Mouse (Mus musculus): ENCODE data around the gene Zfp599.
"Not testable (repeated sequence)": the region's sequence is repeated elsewhere in the genome, so short reads cannot be mapped to it uniquely, and the experiment has no call there.

Zfp599 gene

GRCm38 (mm10) chr9:22259184-22260091, at the start of gene Zfp599:
Gene Zfp599 (minus strand): TSS chr9:22259895.
- peak; percentile 66 for DNase-seq (ENCODE audit: low read depth, low spot score)

GRCm38 (mm10) chr9:22307920-22308262, 48.2 kb upstream of the Zfp599 start:
- DNase-seq (ENCODE audit: low read depth, low spot score) = not testable (repeated sequence)

DNA sequence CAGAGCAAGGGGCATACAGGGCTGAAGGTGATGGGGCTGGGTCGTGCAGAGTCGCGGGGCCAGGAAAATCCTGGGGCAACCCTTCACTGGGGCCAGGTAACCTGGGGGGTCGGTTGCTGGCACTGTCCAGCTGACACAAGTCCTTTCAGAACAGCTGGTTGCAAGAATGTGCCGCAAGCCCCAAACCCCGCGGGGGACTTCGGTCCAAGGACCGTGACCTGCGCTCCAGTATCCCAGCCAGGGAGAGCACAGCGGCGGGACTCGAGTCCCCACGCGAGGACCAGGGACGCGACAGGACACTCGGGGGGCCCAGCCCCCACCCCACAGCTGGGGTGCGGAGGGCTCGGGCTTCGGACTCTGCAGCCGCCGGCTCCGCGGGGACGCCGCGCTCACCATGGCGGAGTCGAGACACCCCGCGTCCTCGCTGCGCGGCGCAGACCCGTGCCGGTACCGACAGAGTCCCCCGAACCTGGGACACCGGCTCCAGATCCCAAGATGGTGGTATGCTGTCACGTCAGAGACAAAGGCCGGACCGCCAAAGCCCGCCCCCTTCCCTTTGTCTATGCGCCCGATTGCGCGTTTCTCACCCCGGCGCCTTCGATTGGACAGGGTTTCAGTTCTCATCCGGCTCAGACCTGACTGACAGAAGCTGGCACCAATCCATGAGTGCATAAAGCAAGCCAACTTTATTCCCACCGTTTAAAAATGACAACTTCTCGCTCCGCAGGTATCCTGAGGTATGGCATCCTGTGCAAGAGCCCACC, 47.6 kb upstream of the Zfp599 start, which contains the start of gene Zfp810:
TSS of gene Zfp810 (minus strand) at position 493 of the 764 bp plus-strand sequence.
- DNase-seq (ENCODE audit: low read depth, low spot score) = peak; percentile 99

DNA sequence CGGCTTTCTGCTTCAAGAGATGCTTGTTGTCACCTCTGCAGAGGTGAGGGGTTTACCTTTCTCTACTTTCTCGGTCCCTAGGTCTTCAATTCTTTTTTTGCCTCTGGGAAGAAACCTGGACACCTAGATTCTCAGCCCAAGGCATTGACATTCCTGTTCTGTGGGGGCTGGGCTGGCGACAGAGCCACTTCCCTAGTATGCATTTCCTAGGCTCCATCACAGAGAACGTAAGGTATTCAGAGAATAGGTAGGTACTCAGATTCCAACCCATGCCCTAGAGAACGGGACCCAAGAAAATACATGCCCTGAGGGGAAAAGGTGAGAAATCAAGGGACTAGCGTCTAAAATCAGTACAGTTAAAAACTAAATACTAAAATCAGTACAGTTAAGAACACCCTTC, 47.0 kb upstream of the Zfp599 start:
- peak; percentile 32 for DNase-seq (ENCODE audit: low read depth, low spot score)

GRCm38 (mm10) chr9:22302199-22302598, 42.5 kb upstream of the Zfp599 start:
- DNase-seq (ENCODE audit: low read depth, low spot score) = no peak

DNA sequence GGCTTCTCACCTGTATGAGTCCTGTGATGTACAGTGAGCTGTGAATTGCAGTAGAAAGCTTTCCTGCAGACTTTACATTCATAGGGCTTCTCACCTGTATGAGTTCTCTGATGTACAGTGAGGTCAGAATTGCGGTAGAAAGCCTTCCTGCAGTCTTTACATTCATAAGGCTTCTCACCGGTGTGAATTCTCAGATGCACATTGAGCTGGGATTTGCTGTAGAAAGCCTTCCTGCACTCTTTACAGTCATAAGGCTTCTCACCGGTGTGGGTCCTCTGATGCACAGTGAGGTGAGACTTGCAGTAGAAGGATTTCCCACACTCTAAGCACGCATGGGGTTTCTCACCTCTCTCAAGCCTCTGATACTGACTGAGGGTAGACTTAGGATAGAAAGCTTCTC, 19.0 kb upstream of the Zfp599 start:
- DNase-seq (ENCODE audit: low read depth, low spot score) = no peak

- no peak for DNase-seq (ENCODE audit: low read depth, low spot score)
Measured at GRCm38 (mm10) chr9:22268886-22269285, 9.2 kb upstream of the Zfp599 start.

- no peak for DNase-seq (ENCODE audit: low read depth, low spot score)
Measured at GRCm38 (mm10) chr9:22262611-22263010, 2.9 kb upstream of the Zfp599 start.

GRCm38 (mm10) chr9:22261594-22261993, 1.9 kb upstream of the Zfp599 start:
- no peak for DNase-seq (ENCODE audit: low read depth, low spot score)

GRCm38 (mm10) chr9:22260092-22260422, 362 bp upstream of the Zfp599 start:
- no peak for DNase-seq (ENCODE audit: low read depth, low spot score)

DNA sequence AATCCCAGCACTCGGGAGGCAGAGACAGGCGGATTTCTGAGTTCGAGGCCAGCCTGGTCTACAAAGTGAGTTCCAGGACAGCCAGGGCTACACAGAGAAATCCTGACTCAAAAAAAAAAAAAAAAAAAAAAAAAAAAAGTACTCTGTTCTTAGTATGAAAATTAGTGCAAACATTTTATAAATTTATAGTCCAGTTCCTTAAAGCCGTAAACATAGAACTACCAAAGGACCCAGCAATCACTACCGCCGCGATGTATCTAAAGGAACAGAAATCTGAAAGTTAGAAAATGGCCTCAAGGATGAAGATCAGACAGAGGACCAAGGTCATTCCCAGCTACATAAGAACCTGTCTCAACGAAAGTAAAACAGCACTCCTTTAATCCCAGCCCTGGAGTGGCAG, 911 bp downstream of the Zfp599 start:
- no peak for DNase-seq (ENCODE audit: low read depth, low spot score)

DNA sequence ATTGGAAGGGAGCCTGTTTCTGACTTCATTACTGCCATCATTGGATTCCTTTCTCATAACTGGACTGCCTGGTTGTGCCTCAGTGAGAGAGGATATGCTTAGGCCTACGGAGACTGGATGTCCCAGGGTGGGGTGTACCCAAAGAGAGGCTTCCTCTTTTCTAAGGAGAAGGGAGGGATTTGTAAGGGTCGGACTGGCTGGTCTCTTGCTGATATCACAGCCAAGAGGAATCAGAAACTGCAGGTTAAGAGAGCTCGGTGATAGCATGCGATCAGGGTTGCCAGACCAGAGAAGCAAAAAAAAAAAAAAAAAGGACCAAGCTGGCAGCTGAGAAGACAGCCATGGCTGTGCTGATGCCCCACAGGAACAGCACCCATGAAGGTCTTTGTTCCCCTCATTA, 3.1 kb downstream of the Zfp599 start:
- no peak for DNase-seq (ENCODE audit: low read depth, low spot score)

- DNase-seq (ENCODE audit: low read depth, low spot score) = no peak
Measured at GRCm38 (mm10) chr9:22244242-22244641, 15.5 kb downstream of the Zfp599 start.

GRCm38 (mm10) chr9:22240001-22240400, 19.7 kb downstream of the Zfp599 start:
- DNase-seq (ENCODE audit: low read depth, low spot score) = no peak

- peak; percentile 4 for DNase-seq (ENCODE audit: low read depth, low spot score)
Measured at GRCm38 (mm10) chr9:22230556-22230955, 29.1 kb downstream of the Zfp599 start.

GRCm38 (mm10) chr9:22230061-22230460, 29.6 kb downstream of the Zfp599 start:
- no peak for DNase-seq (ENCODE audit: low read depth, low spot score)

DNA sequence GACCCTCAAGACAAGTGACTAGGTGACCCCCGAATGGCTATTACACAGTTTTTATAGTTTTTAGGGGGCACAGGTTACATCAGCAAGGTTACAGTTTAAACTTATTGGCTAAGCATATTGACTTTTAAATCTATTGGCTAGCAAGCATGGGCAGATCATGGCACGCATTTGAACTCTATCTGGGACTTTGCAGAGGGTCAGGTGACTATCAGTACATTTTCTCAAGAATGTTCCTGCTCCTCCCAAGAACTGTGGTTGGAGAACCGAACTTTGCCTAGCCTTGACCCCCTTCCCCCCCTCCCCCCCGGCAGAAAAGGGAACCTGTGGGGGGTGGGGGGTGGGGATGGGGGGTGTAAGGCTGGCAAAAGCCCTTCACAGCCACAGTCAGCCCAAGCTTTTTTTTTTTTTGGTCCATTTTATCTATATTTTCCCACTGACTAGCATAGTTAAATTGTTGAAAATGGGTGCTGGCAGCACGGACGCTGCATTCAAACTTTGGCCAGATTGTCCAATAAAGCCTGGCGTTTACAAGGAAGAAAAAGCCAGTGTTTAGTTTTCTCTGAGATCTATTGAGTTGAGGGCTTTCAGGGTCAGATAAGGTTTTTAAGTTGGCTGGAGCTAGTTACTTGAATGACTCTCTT, 30.2 kb downstream of the Zfp599 start:
- no peak for DNase-seq (ENCODE audit: low read depth, low spot score)

DNA sequence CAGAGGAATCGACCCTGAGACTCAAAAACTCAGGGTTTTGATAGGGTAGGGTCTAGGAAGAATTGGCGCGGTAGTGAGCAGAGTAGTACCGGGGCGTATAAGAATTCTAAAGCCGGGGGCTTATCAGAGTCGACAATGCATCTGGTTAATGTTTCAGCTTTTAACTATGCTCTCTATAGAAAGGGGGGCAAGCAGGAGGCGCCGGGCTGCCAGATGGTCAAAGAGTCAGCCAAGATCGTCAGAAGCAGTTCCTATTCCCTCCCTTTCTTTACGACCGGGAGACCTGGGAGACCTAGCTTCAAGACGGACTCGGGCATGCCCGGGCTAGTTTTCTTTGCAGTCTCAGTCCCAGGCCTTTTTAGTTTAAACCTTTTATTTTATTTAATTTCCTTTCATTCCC, 32.8 kb downstream of the Zfp599 start:
- DNase-seq (ENCODE audit: low read depth, low spot score) = no peak

DNA sequence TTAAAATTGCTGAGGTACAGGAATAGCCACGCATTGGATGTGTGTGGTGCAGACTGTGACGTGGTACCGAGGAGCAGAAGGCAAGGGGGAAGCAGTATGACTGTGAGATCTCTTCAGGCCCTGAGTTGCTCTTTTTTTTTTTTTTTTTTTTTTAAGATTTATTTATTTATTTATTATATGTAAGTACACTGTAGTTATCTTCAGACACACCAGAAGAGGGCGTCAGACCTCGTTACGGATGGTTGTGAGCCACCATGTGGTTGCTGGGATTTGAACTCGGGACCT, 33.4 kb downstream of the Zfp599 start:
- DNase-seq (ENCODE audit: low read depth, low spot score) = not testable (repeated sequence)

DNA sequence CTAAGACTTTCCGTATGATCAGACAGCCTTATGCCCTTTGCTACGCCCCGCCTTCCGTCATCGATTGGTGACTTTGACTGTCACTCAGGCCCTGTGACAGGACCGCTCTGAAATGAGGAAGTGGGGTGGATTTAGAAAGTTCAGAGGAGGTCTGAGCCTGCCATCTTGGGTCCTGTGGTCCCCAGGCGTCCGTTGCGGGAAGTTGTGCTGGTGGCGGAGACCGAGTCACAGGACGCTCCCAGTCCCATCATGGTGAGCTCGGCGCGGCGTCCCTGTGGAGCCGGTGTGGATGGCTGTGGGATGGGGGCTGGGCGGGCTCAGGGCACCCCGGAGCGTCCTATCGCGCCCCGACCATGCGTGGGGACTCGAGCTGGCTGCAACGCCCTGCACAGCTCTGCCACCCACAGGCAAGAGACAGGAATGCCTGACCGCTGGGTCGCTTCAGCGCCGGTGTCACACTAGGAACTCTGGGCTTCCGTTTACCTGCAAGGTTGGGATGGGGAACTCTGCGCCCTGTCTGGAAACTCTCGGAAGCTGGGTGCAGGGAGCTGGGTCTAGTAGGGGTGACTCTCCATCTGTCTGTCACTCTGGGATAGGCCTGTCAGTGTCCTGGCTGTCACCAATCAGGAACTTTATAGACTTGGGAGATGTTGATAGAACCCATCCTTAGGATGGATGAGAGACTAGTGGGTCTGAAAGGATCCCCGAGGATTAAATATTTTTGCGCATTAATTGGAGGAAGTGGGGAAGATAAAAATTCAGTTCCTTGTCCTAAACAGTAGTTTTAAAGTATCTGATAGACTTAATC, 33.9 kb downstream of the Zfp599 start, which contains the start of gene Zfp809:
TSS of gene Zfp809 (plus strand) at position 134 of the 808 bp plus-strand sequence.
- peak; percentile 98 for DNase-seq (ENCODE audit: low read depth, low spot score)

Measured in mesoderm, embryonic 11.5 days (tissue).